Mouse (Mus musculus) liver, embryonic 12.5 days (tissue): ENCODE data around the gene Ccdc92. TPM values are rescaled to one million over a fixed set of nuclear protein-coding genes. Genes with fewer than 3 reads are reported as not detected.

Source experiments
- ATAC-seq: fragments of 200-750 bp; cut with Nextera tagmentation; 2 replicates; pipeline ENCODE4 v1.8.0; 2017; ENCODE audit warnings: moderate number of reproducible peaks, mild to moderate bottlenecking, moderate library complexity
- H3K27ac ChIP-seq: fragments of 300-500 bp; sonication (generic); 2 replicates; pipeline ENCODE4 v1.5.1; 2016; ENCODE audit warnings: mild to moderate bottlenecking
- H3K27me3 ChIP-seq: fragments of 300-500 bp; sonication (generic); replicated peaks from 2 replicates; pipeline ENCODE4 v1.6.1; 2016; ENCODE audit warnings: mild to moderate bottlenecking, moderate library complexity
- H3K36me3 ChIP-seq: fragments of 300-500 bp; sonication (generic); 2 replicates; pipeline ENCODE4 v1.6.1; 2016; ENCODE audit warnings: mild to moderate bottlenecking, moderate library complexity
- H3K4me1 ChIP-seq: fragments of 300-500 bp; sonication (generic); 2 replicates; pipeline ENCODE4 v1.6.1; 2016
- H3K4me2 ChIP-seq: fragments of 300-500 bp; sonication (generic); 2 replicates; pipeline ENCODE4 v1.6.1; 2016; ENCODE audit warnings: mild to moderate bottlenecking, moderate library complexity
- H3K4me3 ChIP-seq: fragments of 300-500 bp; sonication (generic); 2 replicates; pipeline ENCODE4 v1.5.1; 2016; ENCODE audit warnings: mild to moderate bottlenecking, moderate library complexity
- H3K9ac ChIP-seq: fragments of 300-500 bp; sonication (generic); 2 replicates; pipeline ENCODE4 v1.6.1; 2016; ENCODE audit warnings: mild to moderate bottlenecking, moderate library complexity
- H3K9me3 ChIP-seq: fragments of 300-500 bp; sonication (generic); replicated peaks from 2 replicates; pipeline ENCODE4 v1.6.1; 2016; ENCODE audit warnings: mild to moderate bottlenecking, moderate library complexity
- WGBS: fragments of 180-500 bp; shearing (Covaris S2); methylation state at CpG from one replicate; pipeline ENCODE4 v1.1.7; 2016; ENCODE audit not compliant: insufficient replicate concordance; 5-methylcytosine and 5-hydroxymethylcytosine counted together
- polyA plus RNA-seq: library from polyadenylated mRNA; unstranded; fragments of >200 nt; fragmentation: Nextera tagmentation; extraction: Ambion mirVana; gene quantifications from 2 replicates; pipeline ENCODE4 v1.2.1, GENCODE M21; 2016

Ccdc92 gene
- polyA plus RNA-seq: 0.93 and 1.3 TPM in 2 replicates

GRCm38 (mm10) chr5:124862013-124862866, at the start of gene Ccdc92, which contains the start of gene Zfp664:
TSS of gene Ccdc92 (minus strand) at chr5:124862424.
TSS of gene Zfp664 (plus strand) at chr5:124862691.
- Histone ChIP-seq H3K9me3 (no peaks in the 10 kb centered on the region), H3K27me3 (peaks cover 50% of the 10 kb centered on the region), H3K36me3 (peaks cover 7% of the 10 kb centered on the region; the same call in 1 of the 2 replicates), H3K4me1 (peaks cover 25% of the 10 kb centered on the region), H3K27ac (peak within 1 kb of the TSS; percentile 78), H3K4me3 (peak within 1 kb of the TSS; percentile 97), H3K4me2 (peak within 1 kb of the TSS; percentile 98), H3K9ac (peak within 1 kb of the TSS; percentile 93)
- WGBS: under 1% methylated on average over 85 of the region's 103 CpGs
- peak; percentile 97 for ATAC-seq

GRCm38 (mm10) chr5:124908860-124909259, 46.6 kb upstream of the Ccdc92 start:
- no peak overlapping the region for H3K4me3 ChIP-seq
- 13% methylated on average over 5 of the region's 5 CpGs for WGBS

GRCm38 (mm10) chr5:124906890-124907289, 44.7 kb upstream of the Ccdc92 start:
- Histone ChIP-seq H3K36me3 (no peaks in the 10 kb centered on the region), H3K9ac (no peak overlapping the region), H3K4me1 (no peaks in the 10 kb centered on the region), H3K4me3 (no peak overlapping the region), H3K27ac (no peak overlapping the region), H3K27me3 (peaks cover 4% of the 10 kb centered on the region; the same call in 1 of the 2 replicates), H3K4me2 (no peak overlapping the region), H3K9me3 (no peaks in the 10 kb centered on the region)
- ATAC-seq: no peak
- 62% methylated on average over 13 of the region's 13 CpGs for WGBS

More at GRCm38 (mm10) chr5:124908860-124909259, 46.6 kb upstream of the Ccdc92 start:
- Histone ChIP-seq H3K4me1 (no peaks in the 10 kb centered on the region), H3K27me3 (peaks cover 9% of the 10 kb centered on the region; the same call in 1 of the 2 replicates), H3K9ac (no peak overlapping the region), H3K27ac (no peak overlapping the region), H3K4me2 (no peak overlapping the region), H3K9me3 (no peaks in the 10 kb centered on the region), H3K36me3 (no peaks in the 10 kb centered on the region)
- ATAC-seq: no peak

GRCm38 (mm10) chr5:124903852-124904251, 41.6 kb upstream of the Ccdc92 start:
- H3K4me2 ChIP-seq: no peak overlapping the region
- 70% methylated on average over 4 of the region's 4 CpGs for WGBS
- no peak overlapping the region for H3K9ac ChIP-seq
- no peak overlapping the region for H3K27ac ChIP-seq
- H3K4me3 ChIP-seq: no peak overlapping the region
- no peaks in the 10 kb centered on the region for H3K36me3 ChIP-seq
- 0 out of 2 replicates have a peak, but pooled peaks cover 6% of the 10 kb centered on the region for H3K27me3 ChIP-seq
- H3K9me3 ChIP-seq: no peaks in the 10 kb centered on the region
- peaks cover 4% of the 10 kb centered on the region; the same call in 1 of the 2 replicates for H3K4me1 ChIP-seq
- no peak for ATAC-seq

GRCm38 (mm10) chr5:124902195-124902594, 40.0 kb upstream of the Ccdc92 start:
- Histone ChIP-seq H3K4me2 (no peak overlapping the region), H3K36me3 (no peaks in the 10 kb centered on the region), H3K27me3 (0 out of 2 replicates have a peak, but pooled peaks cover 6% of the 10 kb centered on the region), H3K9me3 (no peaks in the 10 kb centered on the region), H3K4me1 (peaks cover 4% of the 10 kb centered on the region; the same call in 1 of the 2 replicates), H3K4me3 (no peak overlapping the region), H3K9ac (no peak overlapping the region), H3K27ac (no peak overlapping the region)
- 73% methylated on average over 10 of the region's 10 CpGs for WGBS
- no peak for ATAC-seq

- peaks cover 4% of the 10 kb centered on the region; the same call in 1 of the 2 replicates for H3K4me1 ChIP-seq
- H3K36me3 ChIP-seq: no peaks in the 10 kb centered on the region
- no peak for ATAC-seq
- WGBS: 77% methylated on average over 6 of the region's 6 CpGs
- H3K4me2 ChIP-seq: no peak overlapping the region
- H3K4me3 ChIP-seq: no peak overlapping the region
- no peak overlapping the region for H3K27ac ChIP-seq
- H3K9ac ChIP-seq: no peak overlapping the region
- H3K27me3 ChIP-seq: 0 out of 2 replicates have a peak, but pooled peaks cover 6% of the 10 kb centered on the region
- H3K9me3 ChIP-seq: no peaks in the 10 kb centered on the region
Observed at GRCm38 (mm10) chr5:124901675-124902074, 39.5 kb upstream of the Ccdc92 start.

GRCm38 (mm10) chr5:124900738-124901490, 38.7 kb upstream of the Ccdc92 start:
- no peak for ATAC-seq
- no peak overlapping the region for H3K9ac ChIP-seq
- H3K4me1 ChIP-seq: peaks cover 4% of the 10 kb centered on the region; the same call in 1 of the 2 replicates
- no peak overlapping the region for H3K4me2 ChIP-seq
- no peak overlapping the region for H3K4me3 ChIP-seq
- 0 out of 2 replicates have a peak, but pooled peaks cover 6% of the 10 kb centered on the region for H3K27me3 ChIP-seq
- H3K36me3 ChIP-seq: no peaks in the 10 kb centered on the region
- H3K9me3 ChIP-seq: no peaks in the 10 kb centered on the region
- WGBS: 54% methylated on average over 19 of the region's 19 CpGs
- H3K27ac ChIP-seq: no peak overlapping the region

GRCm38 (mm10) chr5:124899945-124900631, 37.9 kb upstream of the Ccdc92 start:
- Histone ChIP-seq H3K9me3 (no peaks in the 10 kb centered on the region), H3K4me1 (peaks cover 4% of the 10 kb centered on the region; the same call in 1 of the 2 replicates), H3K27ac (no peak overlapping the region), H3K9ac (no peak overlapping the region), H3K36me3 (no peaks in the 10 kb centered on the region), H3K4me2 (peak overlapping the region; percentile 7; the same call in 1 of the 2 replicates), H3K27me3 (0 out of 2 replicates have a peak, but pooled peaks cover 6% of the 10 kb centered on the region), H3K4me3 (no peak overlapping the region)
- WGBS: 31% methylated on average over 20 of the region's 20 CpGs
- no peak for ATAC-seq

GRCm38 (mm10) chr5:124896135-124896534, 33.9 kb upstream of the Ccdc92 start:
- 50% methylated on average over 7 of the region's 8 CpGs for WGBS
- no peaks in the 10 kb centered on the region for H3K9me3 ChIP-seq
- no peak overlapping the region for H3K4me3 ChIP-seq
- H3K36me3 ChIP-seq: no peaks in the 10 kb centered on the region
- H3K9ac ChIP-seq: no peak overlapping the region
- no peak for ATAC-seq
- no peak overlapping the region for H3K4me2 ChIP-seq
- H3K27ac ChIP-seq: no peak overlapping the region
- no peaks in the 10 kb centered on the region for H3K27me3 ChIP-seq
- H3K4me1 ChIP-seq: peaks cover 14% of the 10 kb centered on the region; the same call in 1 of the 2 replicates

- 60% methylated on average over 3 of the region's 3 CpGs for WGBS
- H3K27ac ChIP-seq: no peak overlapping the region
- peaks cover 17% of the 10 kb centered on the region for H3K36me3 ChIP-seq
- no peaks in the 10 kb centered on the region for H3K27me3 ChIP-seq
- H3K9ac ChIP-seq: no peak overlapping the region
- H3K4me1 ChIP-seq: 0 out of 2 replicates have a peak, but pooled peaks cover 11% of the 10 kb centered on the region
- no peak overlapping the region for H3K4me2 ChIP-seq
- no peaks in the 10 kb centered on the region for H3K9me3 ChIP-seq
- no peak overlapping the region for H3K4me3 ChIP-seq
- ATAC-seq: peak; percentile 48
Observed at GRCm38 (mm10) chr5:124891921-124892370, 29.7 kb upstream of the Ccdc92 start.

- no peak overlapping the region for H3K27ac ChIP-seq
- H3K9ac ChIP-seq: no peak overlapping the region
- WGBS: 81% methylated on average over 8 of the region's 8 CpGs
Observed at GRCm38 (mm10) chr5:124888661-124889060, 26.4 kb upstream of the Ccdc92 start.

More at GRCm38 (mm10) chr5:124888661-124889060, 26.4 kb upstream of the Ccdc92 start:
- Histone ChIP-seq H3K4me2 (no peak overlapping the region), H3K4me3 (no peak overlapping the region), H3K36me3 (peaks cover 49% of the 10 kb centered on the region), H3K9me3 (no peaks in the 10 kb centered on the region), H3K4me1 (0 out of 2 replicates have a peak, but pooled peaks cover 11% of the 10 kb centered on the region), H3K27me3 (no peaks in the 10 kb centered on the region)
- ATAC-seq: no peak
